Mouse (Mus musculus) forebrain, embryonic 12.5 days (tissue): ENCODE data around the gene Zkscan7. TPM values are rescaled to one million over a fixed set of nuclear protein-coding genes. Genes with fewer than 3 reads are reported as not detected.
"Not testable (repeated sequence)": the region's sequence is repeated elsewhere in the genome, so short reads cannot be mapped to it uniquely, and the experiment has no call there.

ENCODE experiments used
- ATAC-seq: fragments of 200-750 bp; cut with Nextera tagmentation; 2 replicates; pipeline ENCODE4 v1.8.0; 2017; ENCODE audit warnings: moderate TSS enrichment; ENCODE audit not compliant: low FRiP score
- H3K27ac ChIP-seq: fragments of 300-500 bp; sonication (generic); 2 replicates; pipeline ENCODE4 v1.5.1; 2016; ENCODE audit warnings: mild to moderate bottlenecking
- H3K27me3 ChIP-seq: fragments of 300-500 bp; sonication (generic); 2 replicates; pipeline ENCODE4 v1.6.1; 2016; ENCODE audit warnings: mild to moderate bottlenecking
- H3K36me3 ChIP-seq: fragments of 300-500 bp; sonication (generic); replicated peaks from 2 replicates; pipeline ENCODE4 v1.6.1; 2016; ENCODE audit warnings: mild to moderate bottlenecking
- H3K4me1 ChIP-seq: fragments of 300-500 bp; sonication (generic); 2 replicates; pipeline ENCODE4 v1.6.1; 2016
- H3K4me2 ChIP-seq: fragments of 300-500 bp; sonication (generic); 2 replicates; pipeline ENCODE4 v1.6.1; 2016; ENCODE audit warnings: mild to moderate bottlenecking, moderate library complexity
- H3K4me3 ChIP-seq: fragments of 300-500 bp; sonication (generic); replicated peaks from 2 replicates; pipeline ENCODE4 v1.5.1; 2016; ENCODE audit warnings: mild to moderate bottlenecking
- H3K9ac ChIP-seq: fragments of 300-500 bp; sonication (generic); 2 replicates; pipeline ENCODE4 v1.6.1; 2016; ENCODE audit warnings: mild to moderate bottlenecking
- H3K9me3 ChIP-seq: fragments of 300-500 bp; sonication (generic); 2 replicates; pipeline ENCODE4 v1.6.1; 2016
- WGBS: fragments of 180-500 bp; shearing (Covaris S2); methylation state at CpG from one replicate; pipeline ENCODE4 v1.1.7; 2016; 5-methylcytosine and 5-hydroxymethylcytosine counted together
- polyA plus RNA-seq: library from polyadenylated mRNA; unstranded; fragments of >200 nt; fragmentation: Nextera tagmentation; extraction: Ambion mirVana; gene quantifications from 2 replicates; pipeline ENCODE4 v1.2.1, GENCODE M21; 2016

Zkscan7 gene
- 5.4 and 5.5 TPM in 2 replicates for polyA plus RNA-seq

GRCm38 (mm10) chr9:122885385-122885784 lies at the start of gene Zkscan7:
TSS of gene Zkscan7 (plus strand) at chr9:122885685.
- H3K27me3 ChIP-seq: 0 out of 2 replicates have a peak, but pooled peaks cover 4% of the 10 kb centered on the region
- H3K4me3 ChIP-seq: peak within 1 kb of the TSS; percentile 75
- no peaks in the 10 kb centered on the region; the same call in 1 of the 2 replicates for H3K36me3 ChIP-seq
- no peak for ATAC-seq
- H3K4me2 ChIP-seq: peak within 1 kb of the TSS; percentile 86
- H3K4me1 ChIP-seq: peaks cover 13% of the 10 kb centered on the region
- no peak within 1 kb of the TSS for H3K9ac ChIP-seq
- 88% methylated on average over 3 of the region's 3 CpGs for WGBS
- H3K9me3 ChIP-seq: no peaks in the 10 kb centered on the region
- H3K27ac ChIP-seq: no peak within 1 kb of the TSS

GRCm38 (mm10) chr9:122836126-122836525 lies 49.4 kb upstream of the Zkscan7 start:
- no peak overlapping the region for H3K4me2 ChIP-seq
- H3K27ac ChIP-seq: peak overlapping the region; percentile 72
- WGBS: 74% methylated on average over 9 of the region's 9 CpGs

GRCm38 (mm10) chr9:122836790-122837189 lies 48.7 kb upstream of the Zkscan7 start:
- no peaks in the 10 kb centered on the region for H3K27me3 ChIP-seq
- no peak overlapping the region for H3K4me2 ChIP-seq
- H3K36me3 ChIP-seq: 0 out of 2 replicates have a peak, but pooled peaks cover 6% of the 10 kb centered on the region
- 51% methylated on average over 6 of the region's 6 CpGs for WGBS
- peaks cover 17% of the 10 kb centered on the region; the same call in 1 of the 2 replicates for H3K4me1 ChIP-seq
- H3K27ac ChIP-seq: peak overlapping the region; percentile 72
- no peak overlapping the region for H3K9ac ChIP-seq
- no peak overlapping the region for H3K4me3 ChIP-seq
- no peaks in the 10 kb centered on the region for H3K9me3 ChIP-seq
- peak; percentile 79; the same call in 1 of the 2 replicates for ATAC-seq

More at GRCm38 (mm10) chr9:122836126-122836525, 49.4 kb upstream of the Zkscan7 start:
- Histone ChIP-seq H3K9ac (no peak overlapping the region), H3K4me1 (peaks cover 17% of the 10 kb centered on the region; the same call in 1 of the 2 replicates), H3K4me3 (no peak overlapping the region), H3K9me3 (no peaks in the 10 kb centered on the region), H3K36me3 (0 out of 2 replicates have a peak, but pooled peaks cover 6% of the 10 kb centered on the region), H3K27me3 (no peaks in the 10 kb centered on the region)
- no peak for ATAC-seq

- Histone ChIP-seq H3K4me3 (no peak overlapping the region), H3K27me3 (no peaks in the 10 kb centered on the region), H3K4me1 (peaks cover 17% of the 10 kb centered on the region; the same call in 1 of the 2 replicates), H3K9me3 (no peaks in the 10 kb centered on the region), H3K36me3 (0 out of 2 replicates have a peak, but pooled peaks cover 6% of the 10 kb centered on the region), H3K9ac (no peak overlapping the region), H3K27ac (peak overlapping the region; percentile 72), H3K4me2 (no peak overlapping the region)
- 86% methylated on average over 4 of the region's 4 CpGs for WGBS
- no peak; the same call in 1 of the 2 replicates for ATAC-seq
These were observed 48.3 kb upstream of the Zkscan7 start for GRCm38 (mm10) chr9:122837216-122837615.

GRCm38 (mm10) chr9:122837680-122838079 lies 47.8 kb upstream of the Zkscan7 start:
- Histone ChIP-seq H3K27ac (no peak overlapping the region), H3K4me1 (peaks cover 17% of the 10 kb centered on the region; the same call in 1 of the 2 replicates), H3K9me3 (no peaks in the 10 kb centered on the region), H3K27me3 (no peaks in the 10 kb centered on the region), H3K4me3 (no peak overlapping the region), H3K4me2 (0 out of 2 replicates have a peak overlapping the region, but pooled peaks have one; percentile 6), H3K9ac (no peak overlapping the region; the same call in 1 of the 2 replicates), H3K36me3 (0 out of 2 replicates have a peak, but pooled peaks cover 6% of the 10 kb centered on the region)
- 27% methylated on average over 16 of the region's 16 CpGs for WGBS
- ATAC-seq: no peak

GRCm38 (mm10) chr9:122843760-122844159 lies 41.7 kb upstream of the Zkscan7 start, which contains the start of gene Gm35549:
TSS of gene Gm35549 (minus strand) at chr9:122844035.
- Histone ChIP-seq H3K4me2 (no peak within 1 kb of the TSS), H3K4me3 (no peak within 1 kb of the TSS), H3K9ac (no peak within 1 kb of the TSS), H3K27me3 (no peaks in the 10 kb centered on the region), H3K27ac (no peak within 1 kb of the TSS), H3K9me3 (no peaks in the 10 kb centered on the region), H3K36me3 (peaks cover 6% of the 10 kb centered on the region; the same call in 1 of the 2 replicates), H3K4me1 (no peaks in the 10 kb centered on the region)
- ATAC-seq: no peak
- 86% methylated on average over 3 of the region's 3 CpGs for WGBS

GRCm38 (mm10) chr9:122845621-122846020 lies 39.9 kb upstream of the Zkscan7 start:
- H3K27me3 ChIP-seq: no peaks in the 10 kb centered on the region
- no peaks in the 10 kb centered on the region for H3K9me3 ChIP-seq
- H3K4me2 ChIP-seq: no peak overlapping the region
- peaks cover 23% of the 10 kb centered on the region for H3K36me3 ChIP-seq
- no peak overlapping the region for H3K9ac ChIP-seq
- no peak overlapping the region for H3K4me3 ChIP-seq
- no peak overlapping the region for H3K27ac ChIP-seq
- no peak for ATAC-seq
- no peaks in the 10 kb centered on the region for H3K4me1 ChIP-seq
- WGBS: 89% methylated on average over 3 of the region's 3 CpGs

GRCm38 (mm10) chr9:122846156-122846555 lies 39.3 kb upstream of the Zkscan7 start:
- no peak for ATAC-seq
- H3K9me3 ChIP-seq: no peaks in the 10 kb centered on the region

GRCm38 (mm10) chr9:122847811-122848311 lies 37.6 kb upstream of the Zkscan7 start:
- not testable (repeated sequence) for ATAC-seq, H3K4me2 ChIP-seq, H3K4me1 ChIP-seq, H3K27me3 ChIP-seq, H3K4me3 ChIP-seq, H3K9ac ChIP-seq, H3K27ac ChIP-seq, H3K9me3 ChIP-seq
- 94% methylated on average over 7 of the region's 8 CpGs for WGBS
- peaks cover 45% of the 10 kb centered on the region for H3K36me3 ChIP-seq

More at GRCm38 (mm10) chr9:122846156-122846555, 39.3 kb upstream of the Zkscan7 start:
- Histone ChIP-seq H3K27ac (no peak overlapping the region), H3K9ac (no peak overlapping the region), H3K4me3 (no peak overlapping the region), H3K27me3 (no peaks in the 10 kb centered on the region), H3K36me3 (peaks cover 28% of the 10 kb centered on the region), H3K4me1 (no peaks in the 10 kb centered on the region), H3K4me2 (no peak overlapping the region)

- H3K9me3 ChIP-seq: peaks cover 2% of the 10 kb centered on the region; the same call in 1 of the 2 replicates
- WGBS: 92% methylated on average over 7 of the region's 7 CpGs
- no peak overlapping the region for H3K4me2 ChIP-seq
- no peaks in the 10 kb centered on the region for H3K4me1 ChIP-seq
- H3K4me3 ChIP-seq: no peak overlapping the region
- H3K27ac ChIP-seq: no peak overlapping the region
- H3K27me3 ChIP-seq: no peaks in the 10 kb centered on the region
- peaks cover 94% of the 10 kb centered on the region for H3K36me3 ChIP-seq
- H3K9ac ChIP-seq: no peak overlapping the region
- ATAC-seq: no peak
These were observed 31.0 kb upstream of the Zkscan7 start for GRCm38 (mm10) chr9:122854526-122854925.

- not testable (repeated sequence) for H3K9ac ChIP-seq, H3K4me3 ChIP-seq, H3K27ac ChIP-seq, H3K9me3 ChIP-seq, ATAC-seq, H3K4me1 ChIP-seq, H3K27me3 ChIP-seq, H3K4me2 ChIP-seq
- H3K36me3 ChIP-seq: peaks cover 94% of the 10 kb centered on the region
- 94% methylated on average over 2 of the region's 7 CpGs for WGBS
These were observed 30.3 kb upstream of the Zkscan7 start for GRCm38 (mm10) chr9:122855141-122855540.

- no peak for ATAC-seq
- Histone ChIP-seq H3K27ac (no peak overlapping the region), H3K4me2 (no peak overlapping the region), H3K4me3 (no peak overlapping the region), H3K27me3 (no peaks in the 10 kb centered on the region), H3K4me1 (no peaks in the 10 kb centered on the region), H3K9me3 (peaks cover 12% of the 10 kb centered on the region; the same call in 1 of the 2 replicates), H3K36me3 (peaks cover 94% of the 10 kb centered on the region), H3K9ac (no peak overlapping the region)
- 93% methylated on average over 4 of the region's 4 CpGs for WGBS
These were observed 29.9 kb upstream of the Zkscan7 start for GRCm38 (mm10) chr9:122855617-122856016.

GRCm38 (mm10) chr9:122856716-122857115 lies 28.8 kb upstream of the Zkscan7 start:
- no peak for ATAC-seq
- no peaks in the 10 kb centered on the region for H3K27me3 ChIP-seq
- H3K4me3 ChIP-seq: no peak overlapping the region
- WGBS: 95% methylated on average over 3 of the region's 3 CpGs
- H3K4me1 ChIP-seq: no peaks in the 10 kb centered on the region
- H3K27ac ChIP-seq: no peak overlapping the region
- peaks cover 94% of the 10 kb centered on the region for H3K36me3 ChIP-seq
- no peak overlapping the region for H3K4me2 ChIP-seq
- H3K9me3 ChIP-seq: peaks cover 16% of the 10 kb centered on the region; the same call in 1 of the 2 replicates
- H3K9ac ChIP-seq: no peak overlapping the region
